Mouse (Mus musculus) NIH3T3 (cell line): ENCODE measurements around the gene Ppfibp1.
"Not testable (repeated sequence)": the region's sequence is repeated elsewhere in the genome, so short reads cannot be mapped to it uniquely, and the experiment has no call there.

Experiments used
- DNase-seq: peaks from one replicate; pipeline ENCODE4 v3.0.0-alpha.2; 2012; ENCODE audit warnings: low read depth

Ppfibp1 gene

GRCm38 (mm10) chr6:146887958-146888659 is at the start of gene Ppfibp1:
Gene Ppfibp1 (plus strand): TSS chr6:146888487.
- peak; percentile 98 for DNase-seq

GRCm38 (mm10) chr6:146838863-146839262 is 49.4 kb upstream of the Ppfibp1 start:
- no peak for DNase-seq

- DNase-seq: no peak
These were observed 43.4 kb upstream of the Ppfibp1 start for GRCm38 (mm10) chr6:146844867-146845266.

- no peak for DNase-seq
These were observed 42.9 kb upstream of the Ppfibp1 start for GRCm38 (mm10) chr6:146845347-146845746.

GRCm38 (mm10) chr6:146845961-146846750 is 42.1 kb upstream of the Ppfibp1 start:
- DNase-seq: peak; percentile 89

GRCm38 (mm10) chr6:146847402-146847801 is 40.9 kb upstream of the Ppfibp1 start:
- DNase-seq: no peak

- DNase-seq: peak; percentile 50
These were observed 40.0 kb upstream of the Ppfibp1 start for GRCm38 (mm10) chr6:146848281-146848680.

- no peak for DNase-seq
These were observed 38.2 kb upstream of the Ppfibp1 start, which contains the start of gene Smco2 for GRCm38 (mm10) chr6:146850050-146850449. Gene Smco2 (plus strand): TSS chr6:146850104.

- DNase-seq: no peak
These were observed 36.4 kb upstream of the Ppfibp1 start for GRCm38 (mm10) chr6:146851916-146852315.

- DNase-seq: peak; percentile 65
These were observed 35.5 kb upstream of the Ppfibp1 start for GRCm38 (mm10) chr6:146852739-146853138.

- DNase-seq: no peak
These were observed 33.1 kb upstream of the Ppfibp1 start for GRCm38 (mm10) chr6:146855185-146855584.

- no peak for DNase-seq
These were observed 30.9 kb upstream of the Ppfibp1 start for GRCm38 (mm10) chr6:146857386-146857785.

- DNase-seq: no peak
These were observed 25.1 kb upstream of the Ppfibp1 start for GRCm38 (mm10) chr6:146863154-146863553.

- DNase-seq: not testable (repeated sequence)
These were observed 23.9 kb upstream of the Ppfibp1 start for GRCm38 (mm10) chr6:146864370-146864769.

GRCm38 (mm10) chr6:146865701-146866100 is 22.6 kb upstream of the Ppfibp1 start:
- peak; percentile 61 for DNase-seq

- DNase-seq: no peak
These were observed 16.3 kb upstream of the Ppfibp1 start for GRCm38 (mm10) chr6:146871975-146872374.

- DNase-seq: no peak
These were observed 13.9 kb upstream of the Ppfibp1 start for GRCm38 (mm10) chr6:146874415-146874814.

- no peak for DNase-seq
These were observed 11.5 kb upstream of the Ppfibp1 start for GRCm38 (mm10) chr6:146876820-146877219.

GRCm38 (mm10) chr6:146877425-146878045 is 10.8 kb upstream of the Ppfibp1 start:
- no peak for DNase-seq

GRCm38 (mm10) chr6:146878926-146879325 is 9.4 kb upstream of the Ppfibp1 start:
- DNase-seq: no peak

GRCm38 (mm10) chr6:146879856-146880255 is 8.4 kb upstream of the Ppfibp1 start:
- DNase-seq: no peak

- no peak for DNase-seq
These were observed 8.0 kb upstream of the Ppfibp1 start for GRCm38 (mm10) chr6:146880296-146880695.
